Mouse (Mus musculus) liver, embryonic 16.5 days (tissue): ENCODE results near the gene Jak3. TPM values are rescaled to one million over a fixed set of nuclear protein-coding genes. Genes with fewer than 3 reads are reported as not detected.
"Not testable (repeated sequence)": the region's sequence is repeated elsewhere in the genome, so short reads cannot be mapped to it uniquely, and the experiment has no call there.

ENCODE experiments used
- ATAC-seq: fragments of 200-750 bp; cut with Nextera tagmentation; 2 replicates; pipeline ENCODE4 v1.8.0; 2017; ENCODE audit warnings: low read depth, mild to moderate bottlenecking, moderate number of reproducible peaks, moderate library complexity
- H3K27ac ChIP-seq: fragments of 300-500 bp; sonication (generic); 2 replicates; pipeline ENCODE4 v1.5.1; 2014; ENCODE audit warnings: mild to moderate bottlenecking, low read length
- H3K27me3 ChIP-seq: fragments of 300-500 bp; sonication (generic); 2 replicates; pipeline ENCODE4 v1.6.1; 2014; ENCODE audit warnings: low read depth, low read length, mixed read lengths; ENCODE audit not compliant: control insufficient read depth, insufficient read depth
- H3K36me3 ChIP-seq: fragments of 300-500 bp; sonication (generic); 2 replicates; pipeline ENCODE4 v1.6.1; 2014; ENCODE audit warnings: mild to moderate bottlenecking; ENCODE audit not compliant: control insufficient read depth, insufficient read depth
- H3K4me1 ChIP-seq: fragments of 300-500 bp; sonication (generic); 2 replicates; pipeline ENCODE4 v1.6.1; 2014; ENCODE audit warnings: low read depth, low read length, mixed read lengths; ENCODE audit not compliant: control insufficient read depth
- H3K4me2 ChIP-seq: fragments of 300-500 bp; sonication (generic); 2 replicates; pipeline ENCODE4 v1.6.1; 2014; ENCODE audit warnings: low read depth, low read length, mixed read lengths
- H3K4me3 ChIP-seq: fragments of 300-500 bp; sonication (generic); 2 replicates; pipeline ENCODE4 v1.5.1; 2014; ENCODE audit warnings: low read depth, mild to moderate bottlenecking, low read length
- H3K9ac ChIP-seq: fragments of 300-500 bp; sonication (generic); 2 replicates; pipeline ENCODE4 v1.6.1; 2014; ENCODE audit warnings: low read depth, low read length
- H3K9me3 ChIP-seq: fragments of 300-500 bp; sonication (generic); replicated peaks from 2 replicates; pipeline ENCODE4 v1.6.1; 2016; ENCODE audit warnings: low read length; ENCODE audit not compliant: control insufficient read depth
- WGBS: fragments of 180-500 bp; shearing (Covaris S2); extraction: QIAGEN DNeasy Blood & Tissue Kit; methylation state at CpG from one replicate; pipeline ENCODE4 v1.1.7; 2014; ENCODE audit not compliant: insufficient replicate concordance; 5-methylcytosine and 5-hydroxymethylcytosine counted together
- polyA plus RNA-seq: library from polyadenylated mRNA; unstranded; fragments of >200 nt; fragmentation: Nextera tagmentation; extraction: Ambion mirVana; gene quantifications from 2 replicates; pipeline ENCODE4 v1.2.1, GENCODE M21; 2015

The Jak3 gene
- polyA plus RNA-seq, 1 experiment from 2014 or later = 6.3 TPM

GRCm38 (mm10) chr8:71693166-71694041 is 17.3 kb downstream of the Jak3 start:
- Histone ChIP-seq H3K4me3 (no peak overlapping the region), H3K27ac (no peak overlapping the region), H3K36me3 (no peaks in the 10 kb centered on the region), H3K4me1 (no peaks in the 10 kb centered on the region), H3K27me3 (peaks cover 75% of the 10 kb centered on the region), H3K4me2 (no peak overlapping the region), H3K9ac (no peak overlapping the region), H3K9me3 (no peaks in the 10 kb centered on the region)
- 7% methylated on average over 67 of the region's 68 CpGs for WGBS
- peak; percentile 13; the same call in 1 of the 2 replicates for ATAC-seq

DNA sequence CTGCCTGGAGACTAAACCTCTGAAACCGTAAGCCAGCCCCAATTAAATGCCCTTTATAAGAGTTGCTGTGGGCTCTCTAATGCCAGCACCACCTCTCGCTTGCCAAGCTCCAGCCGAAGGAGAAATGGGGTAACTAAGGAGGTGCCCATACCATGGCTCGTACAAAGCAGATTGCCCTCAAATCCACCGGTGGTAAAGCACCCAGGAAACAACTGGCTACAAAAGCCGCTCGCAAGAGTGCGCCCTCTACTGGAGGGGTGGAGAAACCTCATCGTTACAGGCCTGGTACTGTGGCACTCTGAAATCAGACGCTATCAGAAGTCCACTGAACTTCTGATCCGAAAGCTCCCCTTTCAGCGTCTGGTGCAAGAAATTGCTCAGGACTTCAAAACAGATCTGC is 19.4 kb downstream of the Jak3 start:
- not testable (repeated sequence) for H3K4me2 ChIP-seq, ATAC-seq, H3K9me3 ChIP-seq, H3K9ac ChIP-seq, H3K36me3 ChIP-seq, H3K4me1 ChIP-seq, H3K4me3 ChIP-seq, H3K27ac ChIP-seq
- WGBS = 56% methylated on average over 12 of the region's 12 CpGs
- peaks cover 65% of the 10 kb centered on the region for H3K27me3 ChIP-seq

DNA sequence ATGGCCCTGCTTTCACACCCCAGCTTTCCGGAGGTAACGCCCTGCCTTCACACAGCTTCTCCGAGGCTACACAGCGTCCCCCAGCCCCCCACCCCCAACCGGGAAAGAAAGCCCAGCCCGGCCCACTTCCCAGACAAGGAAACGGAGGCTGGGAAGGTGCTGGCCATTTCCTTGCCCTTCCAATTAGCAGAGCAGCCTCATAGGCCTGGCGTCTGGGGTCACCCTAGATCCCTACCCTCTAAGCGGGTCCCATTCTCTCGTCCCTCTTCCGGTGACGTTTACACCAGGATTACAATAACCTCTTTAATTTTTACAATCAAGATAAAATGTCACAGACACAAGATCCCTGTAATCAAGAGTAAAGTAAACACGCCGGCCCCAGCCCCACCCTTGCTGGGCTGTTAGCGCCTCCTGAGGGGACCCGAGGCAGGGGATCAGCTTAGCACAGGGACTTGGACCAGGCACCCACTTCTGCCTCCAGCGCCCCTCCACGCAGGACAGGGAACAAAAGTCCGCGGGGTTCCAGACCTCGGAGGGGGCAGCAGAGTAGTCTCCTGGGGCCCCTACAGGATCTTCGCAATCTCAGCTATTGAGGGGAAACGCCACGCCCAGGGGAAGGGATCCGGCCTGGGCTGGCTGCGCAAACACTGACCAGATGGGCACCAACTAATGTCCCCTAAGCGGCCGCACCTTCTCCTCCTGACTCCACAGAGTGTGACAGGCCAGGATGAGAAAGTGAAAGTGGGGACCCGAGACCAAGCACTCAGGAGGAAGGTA is 24.6 kb downstream of the Jak3 start:
- Histone ChIP-seq H3K9me3 (no peaks in the 10 kb centered on the region), H3K4me2 (peak overlapping the region; percentile 74), H3K4me1 (peaks cover 29% of the 10 kb centered on the region), H3K4me3 (peak overlapping the region; percentile 59), H3K27me3 (peaks cover 31% of the 10 kb centered on the region), H3K9ac (peak overlapping the region; percentile 37; the same call in 1 of the 2 replicates), H3K36me3 (no peaks in the 10 kb centered on the region), H3K27ac (no peak overlapping the region)
- no peak for ATAC-seq
- WGBS = 10% methylated on average over 29 of the region's 29 CpGs

GRCm38 (mm10) chr8:71701414-71702086 is 25.5 kb downstream of the Jak3 start, which contains the start of gene B3gnt3:
Gene B3gnt3, minus strand, starts transcription at chr8:71701789.
- ATAC-seq = no peak
- no peaks in the 10 kb centered on the region for H3K9me3 ChIP-seq
- H3K4me2 ChIP-seq = peak within 1 kb of the TSS; percentile 74
- H3K9ac ChIP-seq = peak within 1 kb of the TSS; percentile 68
- H3K4me1 ChIP-seq = peaks cover 29% of the 10 kb centered on the region
- peak within 1 kb of the TSS; percentile 59 for H3K4me3 ChIP-seq
- H3K36me3 ChIP-seq = no peaks in the 10 kb centered on the region
- peak within 1 kb of the TSS; percentile 86 for H3K27ac ChIP-seq
- 11% methylated on average over 32 of the region's 34 CpGs for WGBS
- peaks cover 29% of the 10 kb centered on the region for H3K27me3 ChIP-seq

DNA sequence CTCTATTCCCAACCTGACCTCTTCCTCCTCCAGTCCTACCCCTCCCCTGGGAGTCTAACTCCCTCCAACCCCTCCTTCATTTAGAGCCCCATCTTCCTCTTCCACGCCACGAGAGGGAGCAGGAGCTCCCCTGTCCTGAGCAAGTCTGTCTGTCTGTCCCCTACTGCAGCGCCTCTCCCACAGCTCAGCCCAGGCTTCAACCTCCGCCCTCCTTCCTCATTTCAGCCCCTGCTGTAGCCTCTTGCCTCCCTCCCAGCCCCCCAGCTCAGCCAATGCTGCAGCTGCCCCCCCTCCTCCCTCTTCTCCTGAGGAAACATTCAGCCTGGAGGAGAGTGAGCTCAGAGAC is 26.0 kb downstream of the Jak3 start:
- H3K4me1 ChIP-seq = peaks cover 29% of the 10 kb centered on the region
- H3K9me3 ChIP-seq = no peaks in the 10 kb centered on the region
- H3K4me3 ChIP-seq = peak overlapping the region; percentile 59
- H3K36me3 ChIP-seq = no peaks in the 10 kb centered on the region
- H3K9ac ChIP-seq = peak overlapping the region; percentile 68
- peak overlapping the region; percentile 86; the same call in 1 of the 2 replicates for H3K27ac ChIP-seq
- peak; percentile 20; the same call in 1 of the 2 replicates for ATAC-seq
- WGBS = 14% methylated on average over 4 of the region's 4 CpGs
- H3K4me2 ChIP-seq = peak overlapping the region; percentile 74
- peaks cover 28% of the 10 kb centered on the region for H3K27me3 ChIP-seq

- ATAC-seq = peak; percentile 98
- H3K4me2 ChIP-seq = peak overlapping the region; percentile 74
- 35% methylated on average over 3 of the region's 3 CpGs for WGBS
- peak overlapping the region; percentile 86 for H3K27ac ChIP-seq
- peaks cover 29% of the 10 kb centered on the region for H3K4me1 ChIP-seq
- peak overlapping the region; percentile 68 for H3K9ac ChIP-seq
- H3K36me3 ChIP-seq = no peaks in the 10 kb centered on the region
- H3K27me3 ChIP-seq = peaks cover 28% of the 10 kb centered on the region
- H3K9me3 ChIP-seq = no peaks in the 10 kb centered on the region
- H3K4me3 ChIP-seq = peak overlapping the region; percentile 59
Measured at GRCm38 (mm10) chr8:71702923-71703322, 26.8 kb downstream of the Jak3 start.

GRCm38 (mm10) chr8:71703400-71703799 is 27.3 kb downstream of the Jak3 start:
- peak; percentile 76 for ATAC-seq
- H3K27ac ChIP-seq = peak overlapping the region; percentile 86
- H3K4me2 ChIP-seq = peak overlapping the region; percentile 74
- H3K36me3 ChIP-seq, H3K9me3 ChIP-seq: not testable (repeated sequence)
- peak overlapping the region; percentile 40 for H3K9ac ChIP-seq
- H3K4me3 ChIP-seq = peak overlapping the region; percentile 59
- H3K4me1 ChIP-seq = peaks cover 29% of the 10 kb centered on the region
- H3K27me3 ChIP-seq = peaks cover 28% of the 10 kb centered on the region

GRCm38 (mm10) chr8:71707874-71708273 is 31.8 kb downstream of the Jak3 start:
- H3K27ac ChIP-seq = no peak overlapping the region

More at GRCm38 (mm10) chr8:71707874-71708273, 31.8 kb downstream of the Jak3 start:
- no peak overlapping the region for H3K9ac ChIP-seq
- peaks cover 8% of the 10 kb centered on the region for H3K4me1 ChIP-seq
- H3K4me2 ChIP-seq = no peak overlapping the region
- no peak overlapping the region for H3K4me3 ChIP-seq
- no peak for ATAC-seq
- H3K9me3 ChIP-seq = no peaks in the 10 kb centered on the region
- no peaks in the 10 kb centered on the region; the same call in 1 of the 2 replicates for H3K27me3 ChIP-seq
- 38% methylated on average over 8 of the region's 8 CpGs for WGBS
- H3K36me3 ChIP-seq = peaks cover 6% of the 10 kb centered on the region; the same call in 1 of the 2 replicates
